Mouse (Mus musculus): ENCODE data around the gene Eif2b1.

DNA sequence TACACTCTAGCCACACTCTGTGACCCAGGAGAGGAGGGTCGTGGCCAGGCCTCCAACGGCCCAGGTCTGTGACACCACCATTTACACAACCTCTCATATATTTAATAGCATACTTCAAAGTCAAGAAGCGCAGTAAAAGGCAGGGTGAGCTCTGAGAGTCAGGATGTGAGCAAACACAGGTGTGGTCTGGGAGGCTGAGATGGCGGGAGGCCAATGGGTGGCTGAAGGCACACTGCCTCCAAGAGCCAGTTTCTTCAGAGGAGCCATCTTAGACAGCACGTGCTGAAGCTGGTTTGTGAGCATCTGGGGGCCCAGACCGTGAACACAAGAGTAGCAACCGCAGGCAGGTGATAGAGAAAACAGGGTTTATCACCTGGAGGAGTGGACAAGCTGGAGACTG lies 3.5 kb downstream of the Eif2b1 start:
- TF ChIP-seq GATA1 (IDR thresholded peaks at IDR 0.05; ENCODE audit: low read length) (no peak), TAL1 (IDR thresholded peaks at IDR 0.05; ENCODE audit: low read length) (no peak)

Data from erythroblast, embryonic 14.5 days (primary cell).